Mouse (Mus musculus): ENCODE measurements around the gene Pxn. TPM values are rescaled to one million over a fixed set of nuclear protein-coding genes. Genes with fewer than 3 reads are reported as not detected.

The Pxn gene
- polyA plus RNA-seq, 1 experiment from 2014 or later, result 33.5 TPM

Small RNAs within 50 kb of the gene (microRNA-seq; reads per million reads assigned to microRNA genes)
- not detected for gene Mir7029

Other genes starting within 250 kb of the Pxn start
- 131 and 156 TPM in 2 replicates for gene Rnf10, start 233.8 kb upstream of the Pxn start, polyA plus RNA-seq (2015; fragmentation: Nextera tagmentation; extraction: Ambion mirVana)
- gene Coq5, start 227.0 kb upstream of the Pxn start, polyA plus RNA-seq (2015; fragmentation: Nextera tagmentation; extraction: Ambion mirVana), result 72.3 and 83.3 TPM in 2 replicates
- gene Dynll1, start 205.7 kb upstream of the Pxn start, polyA plus RNA-seq (2015; fragmentation: Nextera tagmentation; extraction: Ambion mirVana), result 1,079 and 1,146 TPM in 2 replicates
- 99.0 and 118 TPM in 2 replicates for gene Srsf9, start 179.5 kb upstream of the Pxn start, polyA plus RNA-seq (2015; fragmentation: Nextera tagmentation; extraction: Ambion mirVana)
- 21.5 and 23.7 TPM in 2 replicates for gene Gatc, start 165.5 kb upstream of the Pxn start, polyA plus RNA-seq (2015; fragmentation: Nextera tagmentation; extraction: Ambion mirVana)
- 35.2 and 39.2 TPM in 2 replicates for gene Triap1, start 165.5 kb upstream of the Pxn start, polyA plus RNA-seq (2015; fragmentation: Nextera tagmentation; extraction: Ambion mirVana)
- gene Cox6a1, start 157.7 kb upstream of the Pxn start, polyA plus RNA-seq (2015; fragmentation: Nextera tagmentation; extraction: Ambion mirVana), result 1,326 and 1,479 TPM in 2 replicates
- gene Msi1, start 77.1 kb upstream of the Pxn start, polyA plus RNA-seq (2015; fragmentation: Nextera tagmentation; extraction: Ambion mirVana), result 2.0 and 3.5 TPM in 2 replicates
- 0.32 and 0.52 TPM in 2 replicates for gene Pla2g1b, start 40.4 kb upstream of the Pxn start, polyA plus RNA-seq (2015; fragmentation: Nextera tagmentation; extraction: Ambion mirVana)
- 20.9 TPM in 2 replicates for gene Sirt4, start 22.0 kb upstream of the Pxn start, polyA plus RNA-seq (2015; fragmentation: Nextera tagmentation; extraction: Ambion mirVana)
- 925 and 1,001 TPM in 2 replicates for gene Rplp0, start 52.8 kb downstream of the Pxn start, polyA plus RNA-seq (2015; fragmentation: Nextera tagmentation; extraction: Ambion mirVana)
- gene Gcn1l1, start 58.6 kb downstream of the Pxn start, polyA plus RNA-seq (2015; fragmentation: Nextera tagmentation; extraction: Ambion mirVana), result 20.9 and 28.8 TPM in 2 replicates
- gene Rab35, start 125.2 kb downstream of the Pxn start, polyA plus RNA-seq (2015; fragmentation: Nextera tagmentation; extraction: Ambion mirVana), result 13.7 and 15.0 TPM in 2 replicates
- gene Bicdl1, start 224.9 kb downstream of the Pxn start, polyA plus RNA-seq (2015; fragmentation: Nextera tagmentation; extraction: Ambion mirVana), result 6.6 and 10.1 TPM in 2 replicates

All from heart, embryonic 15.5 days (tissue).